Mouse (Mus musculus) cerebral cortex, adult 2 months (tissue): ENCODE measurements around the gene 4933402N03Rik.

ENCODE experiments used
- WGBS: fragments of 180-500 bp; shearing (Covaris S2); methylation state at CpG from one replicate; pipeline ENCODE4 v1.1.7; 2018; 5-methylcytosine and 5-hydroxymethylcytosine counted together

4933402N03Rik gene

GRCm38 (mm10) chr7:131146214-131146613 lies at the start of gene 4933402N03Rik:
TSS of gene 4933402N03Rik (minus strand) at chr7:131146314.
- WGBS: 94% methylated on average over 2 of the region's 2 CpGs

DNA sequence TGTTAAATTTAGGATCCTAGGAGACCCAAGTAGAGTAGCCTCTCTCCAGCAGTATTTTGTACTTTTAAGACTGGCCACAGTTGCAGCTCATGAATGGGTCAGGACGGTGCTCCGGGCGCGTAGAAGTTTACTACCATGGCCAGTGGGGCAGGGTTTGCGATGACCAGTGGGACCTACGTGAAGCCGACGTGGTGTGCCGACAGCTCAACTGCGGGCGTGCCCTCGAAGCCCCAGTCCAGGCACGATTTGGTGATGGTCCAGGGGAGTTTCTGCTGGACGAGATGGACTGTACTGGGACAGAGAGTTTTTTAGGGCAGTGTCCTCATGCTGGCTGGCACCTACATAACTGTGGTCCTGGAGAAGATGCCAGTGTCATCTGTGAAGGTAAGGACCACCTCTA lies 41.9 kb upstream of the 4933402N03Rik start:
- WGBS: 95% methylated on average over 14 of the region's 14 CpGs

GRCm38 (mm10) chr7:131187047-131187446 lies 40.9 kb upstream of the 4933402N03Rik start:
- 38% methylated on average over 8 of the region's 8 CpGs for WGBS

DNA sequence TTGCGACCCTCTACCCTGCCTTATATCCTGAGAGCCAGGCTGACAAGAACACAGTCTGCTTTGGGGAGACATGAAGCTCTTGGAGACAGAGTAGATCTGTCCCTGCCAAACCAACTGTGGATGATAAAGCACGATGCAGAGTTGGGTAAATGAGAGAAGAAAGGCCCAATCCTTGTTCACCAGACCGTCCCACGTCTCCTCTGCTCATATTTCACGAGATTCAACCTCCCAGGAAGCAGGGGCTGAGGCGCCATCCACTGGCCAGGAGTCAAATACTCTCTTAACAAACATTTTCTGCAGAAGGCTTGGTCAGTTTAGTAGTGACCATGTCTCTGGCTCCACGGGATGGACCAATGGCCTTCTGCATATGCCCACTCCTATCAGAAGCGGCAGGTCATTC lies 38.2 kb upstream of the 4933402N03Rik start:
- 72% methylated on average over 8 of the region's 8 CpGs for WGBS

- 38% methylated on average over 4 of the region's 4 CpGs for WGBS
Measured at GRCm38 (mm10) chr7:131182685-131183084, 36.6 kb upstream of the 4933402N03Rik start.

DNA sequence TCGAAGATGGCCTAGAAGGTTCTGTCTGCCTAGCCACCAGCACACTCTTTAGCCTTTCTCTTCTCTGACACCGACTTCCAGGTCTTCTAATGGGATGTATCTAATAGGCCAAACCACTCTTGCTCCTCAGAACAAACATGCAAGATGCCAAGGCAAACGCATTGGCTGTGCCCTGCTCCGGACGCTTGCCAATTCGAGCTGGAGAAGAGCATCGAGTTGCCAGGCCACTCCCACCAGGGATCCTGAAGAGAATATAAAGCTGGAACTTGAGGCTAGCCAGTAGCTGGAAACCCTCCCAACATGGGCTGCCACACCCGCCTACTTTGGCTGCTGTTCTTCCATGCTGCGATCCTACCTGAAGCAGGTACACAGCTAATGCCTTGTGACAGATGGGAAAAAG lies 28.0 kb upstream of the 4933402N03Rik start, which contains the start of gene 5430419D17Rik:
Gene 5430419D17Rik (plus strand): TSS at position 282 of the 400 bp plus-strand sequence.
- 74% methylated on average over 9 of the region's 9 CpGs for WGBS

GRCm38 (mm10) chr7:131169099-131169498 lies 23.0 kb upstream of the 4933402N03Rik start:
- 56% methylated on average over 2 of the region's 2 CpGs for WGBS

GRCm38 (mm10) chr7:131167771-131168170 lies 21.7 kb upstream of the 4933402N03Rik start:
- 83% methylated on average over 3 of the region's 3 CpGs for WGBS

DNA sequence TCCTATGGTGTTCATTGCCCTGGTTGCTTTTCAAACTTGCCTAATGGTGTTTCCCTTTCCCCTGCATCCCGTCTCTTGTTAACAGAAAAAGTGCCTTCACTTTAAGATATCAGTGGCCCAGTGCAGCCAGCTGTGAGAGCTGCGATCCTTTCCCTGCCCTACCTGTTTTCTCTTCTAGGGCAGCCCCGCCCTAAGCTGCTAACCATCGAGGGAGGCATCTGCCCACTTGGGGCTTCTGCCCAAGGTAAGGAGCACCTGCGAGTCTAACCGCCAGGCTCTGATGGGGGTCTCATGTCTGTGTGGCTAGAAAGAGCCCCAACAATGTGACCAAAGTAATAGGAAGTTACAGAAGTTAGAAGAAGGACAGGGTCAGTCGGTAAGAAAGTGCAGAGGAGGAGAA lies 16.1 kb upstream of the 4933402N03Rik start:
- 79% methylated on average over 7 of the region's 7 CpGs for WGBS

DNA sequence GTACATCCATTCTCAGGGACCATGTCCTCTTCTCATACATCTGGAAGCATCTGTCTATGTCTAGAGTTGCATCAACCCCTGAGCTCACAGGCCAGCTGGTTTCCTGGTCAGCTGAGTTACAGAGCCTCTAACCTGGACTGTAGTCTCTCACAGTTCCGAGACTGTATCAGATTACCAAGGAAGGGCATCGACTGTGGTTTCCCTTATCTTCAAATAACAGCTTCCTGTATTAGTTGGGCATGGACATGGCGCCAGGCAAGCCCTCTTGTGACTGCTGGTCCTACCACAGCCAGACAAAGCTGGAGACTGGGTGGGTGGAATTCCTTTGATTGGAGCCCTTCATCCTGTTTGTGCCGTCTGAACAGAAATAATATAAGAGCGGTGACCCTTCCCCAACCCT lies 6.9 kb upstream of the 4933402N03Rik start:
- 85% methylated on average over 5 of the region's 5 CpGs for WGBS

- 88% methylated on average over 3 of the region's 3 CpGs for WGBS
Measured at GRCm38 (mm10) chr7:131150179-131150578, 4.1 kb upstream of the 4933402N03Rik start.

GRCm38 (mm10) chr7:131133181-131133580 lies 12.9 kb downstream of the 4933402N03Rik start:
- WGBS: 72% methylated on average over 3 of the region's 3 CpGs

DNA sequence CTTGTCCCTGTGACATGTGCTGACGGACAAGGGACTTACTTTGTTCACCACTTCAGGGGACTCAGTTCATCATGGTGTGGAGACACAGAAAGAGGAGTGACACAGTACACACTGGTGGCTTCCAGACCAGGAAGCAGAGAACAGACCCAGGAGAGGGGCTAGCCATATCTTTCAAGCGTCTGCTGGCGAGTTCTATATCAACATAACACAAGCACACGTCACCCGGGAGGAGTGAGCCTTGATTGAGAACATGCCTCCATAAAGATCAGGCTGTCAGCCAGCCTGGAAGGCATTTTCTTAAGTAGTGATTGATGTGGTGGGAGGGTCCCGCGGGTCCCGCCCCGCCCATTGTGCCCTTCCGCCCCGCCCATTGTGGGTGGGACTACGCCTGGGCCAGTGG lies 16.1 kb downstream of the 4933402N03Rik start:
- whole genome bisulfite sequencing: 78% methylated on average over 12 of the region's 12 CpGs

DNA sequence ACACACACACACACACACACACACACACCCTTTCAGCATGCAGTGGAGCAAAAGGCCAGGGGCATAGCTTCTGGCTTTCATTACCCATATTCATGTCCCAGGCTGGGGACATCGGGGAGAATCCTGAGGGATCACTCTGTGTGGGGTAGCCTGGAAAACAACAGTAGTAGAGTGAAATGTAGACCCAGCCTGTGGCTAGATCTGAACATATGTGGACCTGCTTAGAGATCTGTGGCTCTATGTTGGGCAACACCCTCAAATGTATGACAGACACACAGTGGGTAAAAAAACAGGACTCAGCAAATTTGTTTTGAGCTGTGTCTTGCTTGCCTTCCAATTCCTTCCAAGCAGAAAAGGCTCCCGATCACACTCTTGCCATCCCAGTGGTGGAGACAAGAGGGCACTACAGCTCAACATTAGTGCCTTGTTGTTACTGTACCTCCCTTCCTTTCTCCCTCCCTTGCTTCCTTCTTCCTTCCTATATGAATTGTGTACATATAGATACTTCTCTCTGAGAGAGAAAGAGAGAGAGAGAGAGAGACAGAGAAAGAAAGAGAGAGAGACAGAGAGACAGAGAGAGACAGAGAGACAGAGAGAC lies 23.8 kb downstream of the 4933402N03Rik start:
- 59% methylated on average over 2 of the region's 2 CpGs for WGBS

DNA sequence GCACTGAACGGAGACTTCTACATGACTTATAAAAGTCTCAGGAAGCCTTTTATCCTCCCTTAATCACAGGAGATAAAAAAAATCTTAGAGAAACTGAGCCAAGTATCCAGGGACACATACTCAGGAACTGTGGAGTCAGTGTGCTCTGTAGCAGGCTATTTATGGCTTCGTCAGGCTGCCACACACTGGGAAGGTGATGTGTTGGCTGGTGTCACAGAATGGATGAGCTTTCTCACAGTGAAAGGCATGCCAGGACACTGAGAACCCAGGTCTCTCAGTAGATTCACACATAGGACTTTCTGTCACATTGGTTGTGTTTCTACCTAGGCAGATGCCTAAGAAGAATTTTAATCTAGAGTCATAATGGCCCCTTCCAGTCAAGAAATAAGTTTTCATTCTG lies 31.7 kb downstream of the 4933402N03Rik start:
- WGBS: 39% methylated on average over 2 of the region's 2 CpGs

DNA sequence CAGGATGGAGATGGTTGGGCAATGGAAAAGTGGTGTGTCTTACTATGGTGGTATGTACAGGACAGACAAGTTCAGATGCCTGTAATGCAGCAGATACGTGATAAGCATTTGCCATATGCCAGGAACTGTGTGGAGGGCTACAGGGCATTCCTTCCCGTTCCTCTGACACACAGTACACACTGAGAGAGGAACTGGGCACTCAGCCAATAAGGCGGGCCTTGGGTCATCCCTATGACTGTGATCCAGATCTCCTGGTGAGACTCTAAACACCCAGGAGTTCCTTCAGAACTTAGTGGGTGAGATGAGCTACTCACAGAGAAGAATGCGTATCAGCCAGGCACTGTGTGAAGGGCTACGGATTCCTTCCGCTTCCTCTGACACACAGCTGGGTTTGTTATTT lies 32.4 kb downstream of the 4933402N03Rik start:
- 51% methylated on average over 6 of the region's 6 CpGs for WGBS

GRCm38 (mm10) chr7:131112486-131112885 lies 33.6 kb downstream of the 4933402N03Rik start:
- WGBS: 40% methylated on average over 3 of the region's 3 CpGs
